In genomic region chr4:123624438-123624837, GRCm38 (mm10) we compare ENCODE assay signal across 8 mouse cellular contexts. TPM values are rescaled to one million over a fixed set of nuclear protein-coding genes. Genes with fewer than 3 reads are reported as not detected.
DNase-seq lines count a peak whose midpoint lies in the region; ATAC-seq and TF ChIP-seq lines count a peak whose summit lies in the region.

No protein-coding gene starts in this region.

- ATAC-seq in stomach, postnatal 0 days (ENCODE audit: low FRiP score, low TSS enrichment), result 0 out of 2 replicates have a peak, but pooled peaks have one; percentile 21
- ATAC-seq in granulocyte monocyte progenitor cell, adult 5-6 weeks (replicated peaks; ENCODE audit: poor library complexity, severe bottlenecking), result no peak
- ATAC-seq in erythroid progenitor cell, adult 5-6 weeks (replicated peaks; ENCODE audit: low FRiP score, poor library complexity, severe bottlenecking), result no peak

- DNase-seq in spleen, adult 2 months (ENCODE audit: low read depth in 1 of 2, low spot score in 2 of 2), result no peak
- no peak for DNase-seq in spleen, postnatal 10 days (ENCODE audit: low spot score in 2 of 2)
- DNase-seq in heart, embryonic 10.5 days (ENCODE audit: low spot score), result no peak
- peak; percentile 59 to 65 for DNase-seq in kidney, postnatal 36 days
- no peak for DNase-seq in stomach, postnatal 0 days (ENCODE audit: low spot score)
- no peak for DNase-seq in thymus, adult 18-20 months

- no peaks in the 10 kb centered on the region for H3K9me3 ChIP-seq in heart, embryonic 10.5 days
- no peaks in the 10 kb centered on the region for H3K9me3 ChIP-seq in stomach, postnatal 0 days (ENCODE audit: control insufficient read depth, low read length)

- H3K27me3 ChIP-seq in spleen, adult 2 months (ENCODE audit: control insufficient read depth, insufficient read depth, low read length), result no peaks in the 10 kb centered on the region; the same call in 1 of the 2 replicates
- H3K27me3 ChIP-seq in heart, embryonic 10.5 days (ENCODE audit: insufficient read depth, poor library complexity, severe bottlenecking), result no peaks in the 10 kb centered on the region
- H3K27me3 ChIP-seq in stomach, postnatal 0 days (ENCODE audit: control insufficient read depth, insufficient read depth, low read length), result no peaks in the 10 kb centered on the region

- TF ChIP-seq EP300 in stomach, postnatal 0 days (optimal IDR thresholded peaks at IDR 0.05), result no peak

- H3K4me3 ChIP-seq in spleen, adult 2 months (ENCODE audit: extremely low read depth, insufficient read depth, insufficient read length), result no peak overlapping the region
- H3K4me3 ChIP-seq in heart, embryonic 10.5 days, result peak overlapping the region; percentile 15; the same call in 1 of the 2 replicates
- no peak overlapping the region for H3K4me3 ChIP-seq in stomach, postnatal 0 days (ENCODE audit: low read depth, low read length)

- TF ChIP-seq POLR2A in spleen, adult 2 months (IDR thresholded peaks at IDR 0.05; ENCODE audit: low read depth, low read length), result no peak

- TF ChIP-seq CTCF in spleen, adult 2 months (IDR thresholded peaks at IDR 0.05; ENCODE audit: extremely low read depth, insufficient read depth, insufficient read length, insufficient replicate concordance), result no peak
- TF ChIP-seq CTCF in stomach, postnatal 0 days (IDR thresholded peaks at IDR 0.05; ENCODE audit: low read depth), result no peak

- WGBS in spleen, adult 2 months, result 71% methylated on average over 5 of the region's 5 CpGs
- 7% methylated on average over 5 of the region's 5 CpGs for WGBS in heart, embryonic 10.5 days
- WGBS in stomach, postnatal 0 days, result 19% methylated on average over 5 of the region's 5 CpGs

- peaks cover 3% of the 10 kb centered on the region; the same call in 1 of the 2 replicates for H3K4me1 ChIP-seq in spleen, adult 2 months (ENCODE audit: control insufficient read depth, insufficient read depth, insufficient read length)
- H3K4me1 ChIP-seq in heart, embryonic 10.5 days, result peaks cover 48% of the 10 kb centered on the region
- H3K4me1 ChIP-seq in stomach, postnatal 0 days (replicated peaks; ENCODE audit: control insufficient read depth, insufficient read depth), result peaks cover 10% of the 10 kb centered on the region; the same call in 1 of the 2 replicates

- H3K27ac ChIP-seq in spleen, adult 2 months (ENCODE audit: insufficient read depth, low read length), result peak overlapping the region; percentile 38; the same call in 1 of the 2 replicates
- peak overlapping the region; percentile 78 for H3K27ac ChIP-seq in heart, embryonic 10.5 days
- H3K27ac ChIP-seq in stomach, postnatal 0 days (replicated peaks), result peak overlapping the region; percentile 53

- H3K36me3 ChIP-seq in spleen, adult 2 months (ENCODE audit: control insufficient read depth, insufficient read depth, low read length), result no peaks in the 10 kb centered on the region
- no peaks in the 10 kb centered on the region for H3K36me3 ChIP-seq in heart, embryonic 10.5 days
- no peaks in the 10 kb centered on the region for H3K36me3 ChIP-seq in stomach, postnatal 0 days (ENCODE audit: control insufficient read depth, insufficient read depth, low read length)

- H3K9ac ChIP-seq in stomach, postnatal 0 days (ENCODE audit: low read length), result peak overlapping the region; percentile 31; the same call in 1 of the 2 replicates

- no peak overlapping the region; the same call in 1 of the 2 replicates for H3K4me2 ChIP-seq in stomach, postnatal 0 days (replicated peaks; ENCODE audit: low read depth)

RNA-seq across cellular contexts. Expression of gene Macf1, which starts 59.7 kb away (rescaled TPM):
- 131 and 142 TPM in 2 replicates for polyA plus RNA-seq in spleen, adult 2 months (2012; rRNA removed)
- polyA plus RNA-seq in heart, embryonic 10.5 days (2016; fragmentation: Nextera tagmentation; extraction: Ambion mirVana), result 57.4 and 58.9 TPM in 2 replicates
- 26.6 and 28.9 TPM in 2 replicates for polyA plus RNA-seq in stomach, postnatal 0 days (2015; fragmentation: Nextera tagmentation; extraction: Ambion mirVana)
- 127 and 129 TPM in 2 replicates for total RNA-seq in granulocyte monocyte progenitor cell, adult 5-6 weeks (2014; fragmentation: Nextera tagmentation)
- total RNA-seq in granulocyte monocyte progenitor cell, adult 5-6 weeks (2017), result 162 and 174 TPM in 2 replicates
- total RNA-seq in erythroid progenitor cell, adult 5-6 weeks (2015; ENCODE audit: low replicate concordance), result 177 and 188 TPM in 2 replicates
- 182 and 227 TPM in 2 replicates for total RNA-seq in erythroid progenitor cell, adult 5-6 weeks (2017; ENCODE audit: low replicate concordance)

Comparison
In these comparisons a context has a peak if more than half of its experiments do, and no peak if none do; other contexts are left out.
1. DNase-seq: peak in kidney, postnatal 36 days (2 of 2); none in spleen, adult 2 months (0 of 2), spleen, postnatal 10 days (0 of 2), heart, embryonic 10.5 days (single experiment), stomach, postnatal 0 days (single experiment) and thymus, adult 18-20 months (0 of 2).
2. Peak in every context shown above with its lines, with median percentiles within 50 percentile points of each other: H3K27ac ChIP-seq.